Mouse (Mus musculus) E14TG2a.4 (cell line): ENCODE results near the gene Rpp14.

Experiments used
- CTCF ChIP-seq: conservative IDR thresholded peaks from 2 replicates; pipeline ENCODE4 v1.5.1; 2014; ENCODE audit warnings: low read length
- NANOG ChIP-seq: IDR thresholded peaks from 2 replicates; pipeline ENCODE4 v1.6.1; 2014; ENCODE audit warnings: borderline replicate concordance, low read length, mixed read lengths

GRCm38 (mm10) chr14:8123141-8123540 lies 43.0 kb downstream of the Rpp14 start:
- TF ChIP-seq CTCF (no peak), NANOG (no peak)
